Mouse (Mus musculus) thymus, adult 2 months (tissue): ENCODE measurements around the gene Gm20388.

Source experiments
- CTCF ChIP-seq: fragments of 200-500 bp; IDR thresholded peaks from 2 replicates; pipeline ENCODE4 v1.5.1; 2012; ENCODE audit warnings: mild to moderate bottlenecking, control low read depth, low read length, moderate library complexity, borderline replicate concordance; ENCODE audit not compliant: control insufficient read depth, poor library complexity, insufficient read depth; ENCODE audit errors: extremely low read depth
- POLR2A ChIP-seq: fragments of 200-500 bp; IDR thresholded peaks from 2 replicates; pipeline ENCODE4 v1.6.1; 2012; ENCODE audit warnings: mild to moderate bottlenecking, low read length, control low read depth, moderate library complexity; ENCODE audit not compliant: control insufficient read depth, poor library complexity, insufficient read depth; ENCODE audit errors: extremely low read depth

DNA sequence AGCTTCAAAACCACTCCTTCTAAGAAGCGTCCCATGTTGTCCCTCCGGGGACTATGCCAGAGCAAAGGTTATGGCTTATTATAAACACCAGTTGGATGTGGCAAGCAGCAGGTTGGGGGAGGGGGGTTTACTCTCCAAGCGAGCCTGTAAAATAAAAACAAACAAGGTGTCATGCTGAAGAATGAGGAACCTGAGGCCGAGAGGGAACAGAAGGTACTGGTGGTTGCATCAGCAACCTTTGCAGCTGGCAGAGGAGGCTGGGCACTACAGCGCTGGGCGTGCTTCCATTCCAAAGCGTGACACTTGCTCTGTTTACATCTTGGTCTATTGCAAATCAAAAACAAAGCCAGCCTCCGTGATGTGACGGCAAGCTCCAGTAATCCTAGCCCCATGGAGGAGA, 1669.8 kb downstream of the Gm20388 start:
- no peak for TF ChIP-seq CTCF
- TF ChIP-seq POLR2A: no peak
